Mouse (Mus musculus): ENCODE results near the gene Pgm1. TPM values are rescaled to one million over a fixed set of nuclear protein-coding genes. Genes with fewer than 3 reads are reported as not detected.

The Pgm1 gene
- polyA plus RNA-seq, 1 experiment, result 29.7 TPM

GRCm38 (mm10) chr4:99981216-99981615 is 52.0 kb downstream of the Pgm1 start:
- TF ChIP-seq CTCF (IDR thresholded peaks at IDR 0.05; ENCODE audit: borderline replicate concordance, control insufficient read depth, extremely low read depth, insufficient read depth, low read length, poor library complexity) (no peak), POLR2A (IDR thresholded peaks at IDR 0.05; ENCODE audit: control insufficient read depth, extremely low read depth, insufficient read depth, low read length, poor library complexity) (no peak)
- no peaks in the 10 kb centered on the region for H3K4me1 ChIP-seq (replicated peaks; ENCODE audit: control insufficient read depth, insufficient read depth, low read length)
- no peak overlapping the region for H3K4me3 ChIP-seq (ENCODE audit: control insufficient read depth, insufficient read depth, low read length)
- 91% methylated on average over 2 of the region's 2 CpGs for WGBS
- H3K27me3 ChIP-seq (ENCODE audit: control insufficient read depth, insufficient read depth, low read length), result no peaks in the 10 kb centered on the region
- no peaks in the 10 kb centered on the region for H3K36me3 ChIP-seq (ENCODE audit: control insufficient read depth, insufficient read depth, low read length)
- no peak overlapping the region for H3K27ac ChIP-seq (ENCODE audit: control insufficient read depth, insufficient read depth, low read length)
- DNase-seq, result no peak

- Histone ChIP-seq H3K27ac (ENCODE audit: control insufficient read depth, insufficient read depth, low read length) (no peak overlapping the region), H3K27me3 (ENCODE audit: control insufficient read depth, insufficient read depth, low read length) (no peaks in the 10 kb centered on the region), H3K4me1 (replicated peaks; ENCODE audit: control insufficient read depth, insufficient read depth, low read length) (no peaks in the 10 kb centered on the region), H3K4me3 (ENCODE audit: control insufficient read depth, insufficient read depth, low read length) (no peak overlapping the region), H3K36me3 (ENCODE audit: control insufficient read depth, insufficient read depth, low read length) (peaks cover 5% of the 10 kb centered on the region; the same call in 1 of the 2 replicates)
- 96% methylated on average over 13 of the region's 13 CpGs for WGBS
- TF ChIP-seq POLR2A (IDR thresholded peaks at IDR 0.05; ENCODE audit: control insufficient read depth, extremely low read depth, insufficient read depth, low read length, poor library complexity), result no peak
- no peak for TF ChIP-seq CTCF (IDR thresholded peaks at IDR 0.05; ENCODE audit: borderline replicate concordance, control insufficient read depth, extremely low read depth, insufficient read depth, low read length, poor library complexity)
- DNase-seq, result no peak
Observed at GRCm38 (mm10) chr4:99983652-99984368, 54.6 kb downstream of the Pgm1 start.

- Histone ChIP-seq H3K27ac (ENCODE audit: control insufficient read depth, insufficient read depth, low read length) (no peak overlapping the region), H3K4me3 (ENCODE audit: control insufficient read depth, insufficient read depth, low read length) (no peak overlapping the region), H3K4me1 (replicated peaks; ENCODE audit: control insufficient read depth, insufficient read depth, low read length) (no peaks in the 10 kb centered on the region), H3K36me3 (ENCODE audit: control insufficient read depth, insufficient read depth, low read length) (peaks cover 5% of the 10 kb centered on the region; the same call in 1 of the 2 replicates), H3K27me3 (ENCODE audit: control insufficient read depth, insufficient read depth, low read length) (no peaks in the 10 kb centered on the region)
- no peak for TF ChIP-seq CTCF (IDR thresholded peaks at IDR 0.05; ENCODE audit: borderline replicate concordance, control insufficient read depth, extremely low read depth, insufficient read depth, low read length, poor library complexity)
- no peak for TF ChIP-seq POLR2A (IDR thresholded peaks at IDR 0.05; ENCODE audit: control insufficient read depth, extremely low read depth, insufficient read depth, low read length, poor library complexity)
- no peak for DNase-seq
- WGBS, result 95% methylated on average over 7 of the region's 7 CpGs
Observed at GRCm38 (mm10) chr4:99984369-99984752, 55.1 kb downstream of the Pgm1 start.

GRCm38 (mm10) chr4:99985086-99985485 is 55.9 kb downstream of the Pgm1 start:
- DNase-seq, result no peak
- H3K27ac ChIP-seq (ENCODE audit: control insufficient read depth, insufficient read depth, low read length), result no peak overlapping the region
- H3K27me3 ChIP-seq (ENCODE audit: control insufficient read depth, insufficient read depth, low read length), result no peaks in the 10 kb centered on the region
- 95% methylated on average over 7 of the region's 7 CpGs for WGBS
- no peaks in the 10 kb centered on the region for H3K4me1 ChIP-seq (replicated peaks; ENCODE audit: control insufficient read depth, insufficient read depth, low read length)
- no peak overlapping the region for H3K4me3 ChIP-seq (ENCODE audit: control insufficient read depth, insufficient read depth, low read length)
- TF ChIP-seq CTCF (IDR thresholded peaks at IDR 0.05; ENCODE audit: borderline replicate concordance, control insufficient read depth, extremely low read depth, insufficient read depth, low read length, poor library complexity) (no peak), POLR2A (IDR thresholded peaks at IDR 0.05; ENCODE audit: control insufficient read depth, extremely low read depth, insufficient read depth, low read length, poor library complexity) (no peak)
- H3K36me3 ChIP-seq (ENCODE audit: control insufficient read depth, insufficient read depth, low read length), result peaks cover 5% of the 10 kb centered on the region; the same call in 1 of the 2 replicates

- Histone ChIP-seq H3K4me3 (ENCODE audit: control insufficient read depth, insufficient read depth, low read length) (no peak overlapping the region), H3K4me1 (replicated peaks; ENCODE audit: control insufficient read depth, insufficient read depth, low read length) (no peaks in the 10 kb centered on the region), H3K27me3 (ENCODE audit: control insufficient read depth, insufficient read depth, low read length) (no peaks in the 10 kb centered on the region), H3K27ac (ENCODE audit: control insufficient read depth, insufficient read depth, low read length) (no peak overlapping the region), H3K36me3 (ENCODE audit: control insufficient read depth, insufficient read depth, low read length) (peaks cover 5% of the 10 kb centered on the region; the same call in 1 of the 2 replicates)
- 88% methylated on average over 12 of the region's 12 CpGs for WGBS
- no peak for TF ChIP-seq POLR2A (IDR thresholded peaks at IDR 0.05; ENCODE audit: control insufficient read depth, extremely low read depth, insufficient read depth, low read length, poor library complexity)
- TF ChIP-seq CTCF (IDR thresholded peaks at IDR 0.05; ENCODE audit: borderline replicate concordance, control insufficient read depth, extremely low read depth, insufficient read depth, low read length, poor library complexity), result no peak
- no peak for DNase-seq
Observed at GRCm38 (mm10) chr4:99985631-99986030, 56.4 kb downstream of the Pgm1 start.

GRCm38 (mm10) chr4:99986609-99987008 is 57.4 kb downstream of the Pgm1 start:
- Histone ChIP-seq H3K4me3 (ENCODE audit: control insufficient read depth, insufficient read depth, low read length) (no peak overlapping the region), H3K4me1 (replicated peaks; ENCODE audit: control insufficient read depth, insufficient read depth, low read length) (no peaks in the 10 kb centered on the region), H3K36me3 (ENCODE audit: control insufficient read depth, insufficient read depth, low read length) (peaks cover 5% of the 10 kb centered on the region; the same call in 1 of the 2 replicates), H3K27ac (ENCODE audit: control insufficient read depth, insufficient read depth, low read length) (no peak overlapping the region), H3K27me3 (ENCODE audit: control insufficient read depth, insufficient read depth, low read length) (no peaks in the 10 kb centered on the region)
- no peak for TF ChIP-seq CTCF (IDR thresholded peaks at IDR 0.05; ENCODE audit: borderline replicate concordance, control insufficient read depth, extremely low read depth, insufficient read depth, low read length, poor library complexity)
- no peak for TF ChIP-seq POLR2A (IDR thresholded peaks at IDR 0.05; ENCODE audit: control insufficient read depth, extremely low read depth, insufficient read depth, low read length, poor library complexity)
- WGBS, result 95% methylated on average over 10 of the region's 10 CpGs
- DNase-seq, result no peak
